Mouse (Mus musculus): ENCODE measurements at regions not wholly inside any gene's neighbourhood (a gene's known extent, or its start where the extent isn't known, plus 50 kb on each side); places are given as distances from the start of the nearest gene placed in this dataset.

GRCm38 (mm10) chr4:80131623-80132301 lies 702.2 kb upstream of the Tyrp1 start:
- DNase-seq (ENCODE audit: low spot score in 2 of 2) = no peak

- no peak for DNase-seq (ENCODE audit: low spot score in 2 of 2)
Observed at GRCm38 (mm10) chr4:80140261-80140660, 693.7 kb upstream of the Tyrp1 start.

- DNase-seq (ENCODE audit: low spot score in 2 of 2) = no peak
Observed at GRCm38 (mm10) chr4:80159842-80160241, 674.1 kb upstream of the Tyrp1 start.

- no peak for DNase-seq (ENCODE audit: low spot score in 2 of 2)
Observed at GRCm38 (mm10) chr4:80173229-80173628, 660.7 kb upstream of the Tyrp1 start.

- DNase-seq (ENCODE audit: low spot score in 2 of 2) = peak in 1 of 2 experiments; percentile 18
Observed at GRCm38 (mm10) chr4:80202223-80202622, 631.7 kb upstream of the Tyrp1 start.

GRCm38 (mm10) chr4:80203916-80204315 lies 630.0 kb upstream of the Tyrp1 start:
- peak; percentile 35 to 66 for DNase-seq (ENCODE audit: low spot score in 2 of 2)

- no peak for DNase-seq (ENCODE audit: low spot score in 2 of 2)
Observed at GRCm38 (mm10) chr4:80204374-80204773, 629.5 kb upstream of the Tyrp1 start.
